Mouse (Mus musculus): Measurements from ENCODE around the gene Dgkh.

- no peak for TF ChIP-seq CTCF (IDR thresholded peaks at IDR 0.05; ENCODE audit: control insufficient read depth, insufficient read depth, low read length)
- no peak for TF ChIP-seq POLR2A (IDR thresholded peaks at IDR 0.05; ENCODE audit: borderline replicate concordance, control insufficient read depth, low read depth, low read length)
Measured at GRCm38 (mm10) chr14:78705616-78706015, 27.0 kb downstream of the Dgkh start.
